Mouse (Mus musculus) small intestine, adult 2 months (tissue): ENCODE data around the gene Ampd2. TPM values are rescaled to one million over a fixed set of nuclear protein-coding genes. Genes with fewer than 3 reads are reported as not detected.

Experiments
- H3K27ac ChIP-seq: fragments of 200-500 bp; 2 replicates; pipeline ENCODE4 v1.5.1; 2012; ENCODE audit warnings: low read depth, low read length, control low read depth, inconsistent platforms; ENCODE audit not compliant: insufficient read depth
- H3K27me3 ChIP-seq: fragments of 200-500 bp; 2 replicates; pipeline ENCODE4 v1.6.1; 2012; ENCODE audit warnings: mild to moderate bottlenecking, moderate library complexity, low read length, inconsistent platforms; ENCODE audit not compliant: control insufficient read depth, insufficient read depth
- H3K36me3 ChIP-seq: fragments of 200-500 bp; 2 replicates; pipeline ENCODE4 v1.6.1; 2012; ENCODE audit warnings: mild to moderate bottlenecking, low read length, control low read depth, inconsistent platforms; ENCODE audit not compliant: control insufficient read depth, insufficient read depth
- H3K4me1 ChIP-seq: fragments of 200-500 bp; 2 replicates; pipeline ENCODE4 v1.6.1; 2012; ENCODE audit warnings: low read length, inconsistent platforms, mixed read lengths; ENCODE audit not compliant: control insufficient read depth, insufficient read depth, insufficient read length
- H3K4me3 ChIP-seq: fragments of 200-500 bp; 2 replicates; pipeline ENCODE4 v1.5.1; 2012; ENCODE audit warnings: low read depth, mild to moderate bottlenecking, control low read depth, inconsistent platforms, low read length, moderate library complexity
- CTCF ChIP-seq: fragments of 200-500 bp; IDR thresholded peaks from 2 replicates; pipeline ENCODE4 v1.5.1; 2012; ENCODE audit warnings: low read depth, mild to moderate bottlenecking, control low read depth, inconsistent platforms, low read length, moderate library complexity, mixed read lengths; ENCODE audit not compliant: insufficient replicate concordance, insufficient read length; ENCODE audit errors: extremely low read depth
- POLR2A ChIP-seq: fragments of 200-500 bp; IDR thresholded peaks from 2 replicates; pipeline ENCODE4 v1.6.1; 2012; ENCODE audit warnings: low read depth, mild to moderate bottlenecking, control low read depth, inconsistent platforms, low read length, moderate library complexity
- WGBS: fragments of 180-500 bp; shearing (Covaris S2); methylation state at CpG from one replicate; pipeline ENCODE4 v1.1.7; 2018; 5-methylcytosine and 5-hydroxymethylcytosine counted together
- polyA plus RNA-seq: library from polyadenylated mRNA; depleted of rRNA; stranded (reverse); fragments of >200 nt; gene quantifications from 2 replicates; pipeline ENCODE4 v1.2.3, GENCODE M21; 2012

Ampd2 gene
- polyA plus RNA-seq, 1 experiment: 107 TPM

GRCm38 (mm10) chr3:108112666-108113065 is 26.2 kb upstream of the Ampd2 start:
- Histone ChIP-seq H3K27me3 (no peaks in the 10 kb centered on the region), H3K4me3 (no peak overlapping the region), H3K4me1 (peaks cover 10% of the 10 kb centered on the region), H3K27ac (peak overlapping the region; percentile 91), H3K36me3 (peaks cover 60% of the 10 kb centered on the region)
- WGBS: 31% methylated on average over 4 of the region's 4 CpGs
- no peak for TF ChIP-seq POLR2A
- TF ChIP-seq CTCF: no peak

DNA sequence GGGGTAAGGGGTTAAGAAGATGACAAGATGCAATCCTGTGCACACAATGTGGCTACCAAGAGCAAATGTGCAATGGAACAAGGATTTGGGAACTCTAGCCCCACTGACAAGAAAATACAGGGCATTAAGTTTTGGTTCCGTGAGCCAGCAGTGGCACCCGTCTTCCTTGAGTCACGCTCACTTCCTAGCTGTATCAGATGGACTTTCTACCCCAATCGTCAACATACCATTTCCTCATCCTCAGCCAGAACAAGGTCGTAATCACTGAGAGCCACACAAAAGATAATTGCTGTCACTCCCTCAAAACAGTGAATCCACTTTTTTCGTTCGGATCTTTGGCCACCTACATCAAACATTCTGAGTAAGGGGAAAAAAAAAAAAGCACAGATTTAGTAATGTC is 25.8 kb upstream of the Ampd2 start:
- 27% methylated on average over 7 of the region's 7 CpGs for WGBS
- Histone ChIP-seq H3K27ac (peak overlapping the region; percentile 91), H3K4me3 (no peak overlapping the region), H3K4me1 (peaks cover 10% of the 10 kb centered on the region), H3K36me3 (peaks cover 58% of the 10 kb centered on the region), H3K27me3 (no peaks in the 10 kb centered on the region)
- TF ChIP-seq POLR2A (no peak), CTCF (no peak)

DNA sequence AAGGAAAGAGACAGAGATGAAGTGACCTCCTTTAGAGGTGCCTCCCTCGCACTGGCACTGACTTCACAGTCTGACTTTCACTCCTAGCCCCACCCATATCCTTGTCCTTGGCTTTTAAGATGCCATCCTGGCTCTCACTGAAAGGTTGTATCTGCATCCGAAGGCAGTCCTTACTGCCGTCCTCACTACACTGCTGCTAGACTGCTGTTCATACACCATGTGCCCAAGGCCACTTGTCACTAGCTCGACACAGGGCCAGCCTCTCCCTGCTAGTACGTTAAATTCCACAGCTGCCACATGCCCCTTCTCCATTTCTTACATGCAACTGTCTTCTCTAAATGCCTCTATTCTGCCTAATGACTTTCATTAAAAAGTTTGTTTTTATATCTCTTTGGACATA is 24.9 kb upstream of the Ampd2 start:
- WGBS: 66% methylated on average over 5 of the region's 5 CpGs
- Histone ChIP-seq H3K27ac (peak overlapping the region; percentile 88; the same call in 1 of the 2 replicates), H3K4me1 (peaks cover 10% of the 10 kb centered on the region), H3K36me3 (peaks cover 57% of the 10 kb centered on the region), H3K4me3 (no peak overlapping the region), H3K27me3 (no peaks in the 10 kb centered on the region)
- no peak for TF ChIP-seq CTCF

GRCm38 (mm10) chr3:108105281-108105680 is 18.8 kb upstream of the Ampd2 start:
- Histone ChIP-seq H3K4me1 (no peaks in the 10 kb centered on the region), H3K36me3 (peaks cover 40% of the 10 kb centered on the region)

DNA sequence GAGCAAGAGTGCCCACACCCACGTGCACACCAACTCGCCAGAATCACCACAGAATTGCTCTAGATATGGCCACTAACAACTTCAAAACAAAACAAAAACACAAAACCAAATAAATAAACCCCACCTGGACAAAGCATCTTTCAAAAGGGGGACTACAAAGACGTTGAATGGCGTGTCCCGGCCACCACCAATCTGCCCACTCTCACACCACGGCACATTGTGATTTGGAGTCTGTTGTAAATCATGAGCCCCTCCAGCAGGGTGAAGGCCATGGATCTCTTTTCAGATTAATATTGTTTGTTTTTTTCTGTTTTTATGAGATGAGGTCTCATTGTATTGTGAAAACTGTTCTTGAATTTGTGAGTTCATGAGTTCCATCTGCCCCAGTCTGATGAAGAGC is 15.6 kb upstream of the Ampd2 start:
- WGBS: 82% methylated on average over 6 of the region's 6 CpGs
- TF ChIP-seq POLR2A (no peak), CTCF (no peak)
- Histone ChIP-seq H3K36me3 (peaks cover 14% of the 10 kb centered on the region), H3K27ac (no peak overlapping the region), H3K27me3 (no peaks in the 10 kb centered on the region), H3K4me3 (no peak overlapping the region), H3K4me1 (no peaks in the 10 kb centered on the region)

More at GRCm38 (mm10) chr3:108105281-108105680, 18.8 kb upstream of the Ampd2 start:
- H3K27me3 ChIP-seq: no peaks in the 10 kb centered on the region
- no peak for TF ChIP-seq CTCF
- no peak for TF ChIP-seq POLR2A
- no peak overlapping the region for H3K27ac ChIP-seq
- no peak overlapping the region for H3K4me3 ChIP-seq
- WGBS: 95% methylated on average over 3 of the region's 3 CpGs

GRCm38 (mm10) chr3:108101594-108101993 is 15.1 kb upstream of the Ampd2 start:
- H3K4me1 ChIP-seq: no peaks in the 10 kb centered on the region
- peaks cover 11% of the 10 kb centered on the region for H3K36me3 ChIP-seq
- WGBS: 54% methylated on average over 3 of the region's 3 CpGs
- H3K27me3 ChIP-seq: no peaks in the 10 kb centered on the region
- H3K4me3 ChIP-seq: no peak overlapping the region
- TF ChIP-seq POLR2A (no peak), CTCF (no peak)
- H3K27ac ChIP-seq: no peak overlapping the region

DNA sequence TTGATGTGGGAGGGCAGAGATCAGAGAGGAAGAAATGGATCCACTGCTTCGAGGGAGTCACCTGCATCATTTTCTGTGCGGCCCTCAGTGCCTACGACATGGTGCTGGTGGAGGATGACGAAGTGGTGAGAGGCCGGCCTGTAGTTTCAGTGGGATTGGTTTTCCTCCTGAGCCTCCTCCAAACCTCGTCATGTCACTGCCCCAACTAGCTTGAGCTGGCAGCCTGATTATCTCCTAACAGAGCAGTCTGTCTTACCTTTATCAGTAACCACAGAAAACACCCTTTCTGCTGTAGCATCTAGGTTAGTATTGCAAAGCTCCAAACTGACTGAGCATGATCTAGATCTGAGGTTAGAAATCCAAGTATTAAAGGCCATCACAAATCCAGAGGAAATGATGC is 11.9 kb upstream of the Ampd2 start:
- WGBS: 80% methylated on average over 6 of the region's 6 CpGs
- no peak for TF ChIP-seq POLR2A
- TF ChIP-seq CTCF: no peak
- no peak overlapping the region for H3K4me3 ChIP-seq
- no peaks in the 10 kb centered on the region for H3K36me3 ChIP-seq
- H3K27ac ChIP-seq: no peak overlapping the region
- no peaks in the 10 kb centered on the region for H3K27me3 ChIP-seq
- no peaks in the 10 kb centered on the region for H3K4me1 ChIP-seq

DNA sequence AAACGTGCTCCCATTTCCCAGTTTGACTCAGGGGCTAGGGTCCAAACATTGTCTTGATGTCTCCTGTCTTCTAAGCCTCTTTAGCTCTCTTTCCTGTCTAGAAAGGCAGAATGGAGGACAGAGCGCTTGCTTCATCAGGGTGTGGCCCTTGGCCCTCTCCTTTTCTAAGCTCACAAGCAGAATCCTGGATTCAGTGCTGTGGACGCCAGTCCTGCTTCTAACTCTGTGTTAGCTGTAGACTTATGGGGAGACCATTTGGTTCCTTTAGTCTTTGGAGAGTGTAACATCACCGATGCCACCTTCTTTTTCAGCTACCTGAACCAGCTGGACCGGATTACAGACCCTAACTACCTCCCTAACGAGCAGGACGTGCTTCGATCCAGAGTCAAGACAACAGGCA is 11.2 kb upstream of the Ampd2 start:
- Histone ChIP-seq H3K4me3 (no peak overlapping the region), H3K27ac (no peak overlapping the region), H3K4me1 (no peaks in the 10 kb centered on the region), H3K36me3 (no peaks in the 10 kb centered on the region), H3K27me3 (no peaks in the 10 kb centered on the region)
- TF ChIP-seq CTCF (no peak), POLR2A (no peak)
- whole genome bisulfite sequencing: 89% methylated on average over 8 of the region's 8 CpGs

DNA sequence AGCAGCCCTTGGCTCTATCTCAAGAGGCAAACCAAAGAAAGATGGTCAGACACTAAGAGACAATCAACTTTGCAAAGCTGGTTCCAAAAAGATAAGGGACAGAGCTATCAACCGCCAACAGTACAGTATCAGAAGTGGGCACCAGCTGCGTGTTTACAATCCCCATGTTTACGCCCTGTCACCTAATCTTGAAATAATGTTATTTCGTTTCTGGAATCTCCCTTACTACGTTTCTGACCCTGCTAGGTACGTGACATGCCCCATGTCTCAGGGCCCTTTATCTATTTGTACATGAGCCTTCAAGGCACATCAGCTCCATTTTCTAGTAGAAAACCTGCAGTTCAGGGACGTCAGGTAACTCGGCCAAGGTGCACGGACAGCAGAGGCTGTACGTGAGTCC is 10.3 kb upstream of the Ampd2 start:
- Histone ChIP-seq H3K27ac (no peak overlapping the region), H3K4me1 (no peaks in the 10 kb centered on the region), H3K4me3 (no peak overlapping the region), H3K27me3 (no peaks in the 10 kb centered on the region), H3K36me3 (no peaks in the 10 kb centered on the region)
- TF ChIP-seq POLR2A (no peak), CTCF (no peak)
- WGBS: 55% methylated on average over 10 of the region's 10 CpGs
